Mouse (Mus musculus): Measurements from ENCODE around the gene Olfr665. TPM values are rescaled to one million over a fixed set of nuclear protein-coding genes. Genes with fewer than 3 reads are reported as not detected.
"Not testable (repeated sequence)": the region's sequence is repeated elsewhere in the genome, so short reads cannot be mapped to it uniquely, and the experiment has no call there.

Gene Olfr665
- polyA plus RNA-seq (2011; ENCODE audit: insufficient read length, low read depth, missing spikeins), result not detected in 2 replicates

GRCm38 (mm10) chr7:104877731-104878130 lies at the start of gene Olfr665:
Gene Olfr665 (plus strand): TSS chr7:104878031.
- H3K4me1 ChIP-seq (ENCODE audit: control insufficient read depth, insufficient read depth, low read length), result no peaks in the 10 kb centered on the region
- no peak within 1 kb of the TSS for H3K27ac ChIP-seq (ENCODE audit: insufficient read depth, low read length)
- no peak for TF ChIP-seq CTCF (IDR thresholded peaks at IDR 0.05; ENCODE audit: borderline replicate concordance, insufficient read depth, low read length)
- no peak for TF ChIP-seq POLR2A (IDR thresholded peaks at IDR 0.05; ENCODE audit: low read depth, low read length)
- no peak within 1 kb of the TSS for H3K4me3 ChIP-seq (ENCODE audit: insufficient read depth, low read length)

GRCm38 (mm10) chr7:104842503-104842902 lies 35.3 kb upstream of the Olfr665 start, which contains the start of gene Usp17lb:
Gene Usp17lb (minus strand): TSS chr7:104842603.
- no peak within 1 kb of the TSS for H3K4me3 ChIP-seq (ENCODE audit: insufficient read depth, low read length)
- H3K4me1 ChIP-seq (ENCODE audit: control insufficient read depth, insufficient read depth, low read length), result no peaks in the 10 kb centered on the region
- H3K27ac ChIP-seq (ENCODE audit: insufficient read depth, low read length), result no peak within 1 kb of the TSS
- TF ChIP-seq CTCF (IDR thresholded peaks at IDR 0.05; ENCODE audit: borderline replicate concordance, insufficient read depth, low read length), result no peak
- TF ChIP-seq POLR2A (IDR thresholded peaks at IDR 0.05; ENCODE audit: low read depth, low read length), result no peak

GRCm38 (mm10) chr7:104843731-104844287 lies 34.0 kb upstream of the Olfr665 start:
- TF ChIP-seq POLR2A (IDR thresholded peaks at IDR 0.05; ENCODE audit: low read depth, low read length), result no peak
- TF ChIP-seq CTCF (IDR thresholded peaks at IDR 0.05; ENCODE audit: borderline replicate concordance, insufficient read depth, low read length), result no peak
- no peaks in the 10 kb centered on the region for H3K4me1 ChIP-seq (ENCODE audit: control insufficient read depth, insufficient read depth, low read length)
- H3K27ac ChIP-seq (ENCODE audit: insufficient read depth, low read length), result no peak overlapping the region
- no peak overlapping the region for H3K4me3 ChIP-seq (ENCODE audit: insufficient read depth, low read length)

- not testable (repeated sequence) for H3K4me3 ChIP-seq (ENCODE audit: insufficient read depth, low read length); H3K27ac ChIP-seq (ENCODE audit: insufficient read depth, low read length); H3K4me1 ChIP-seq (ENCODE audit: control insufficient read depth, insufficient read depth, low read length)
Observed at GRCm38 (mm10) chr7:104851546-104851945, 26.3 kb upstream of the Olfr665 start.

- Histone ChIP-seq H3K27ac (ENCODE audit: insufficient read depth, low read length) (no peak overlapping the region), H3K4me1 (ENCODE audit: control insufficient read depth, insufficient read depth, low read length) (no peaks in the 10 kb centered on the region), H3K4me3 (ENCODE audit: insufficient read depth, low read length) (no peak overlapping the region)
- TF ChIP-seq CTCF (IDR thresholded peaks at IDR 0.05; ENCODE audit: borderline replicate concordance, insufficient read depth, low read length) (no peak), POLR2A (IDR thresholded peaks at IDR 0.05; ENCODE audit: low read depth, low read length) (no peak)
Observed at GRCm38 (mm10) chr7:104855248-104855750, 22.5 kb upstream of the Olfr665 start.

GRCm38 (mm10) chr7:104856709-104857108 lies 21.1 kb upstream of the Olfr665 start, which contains the start of gene Usp17la:
Gene Usp17la (plus strand): TSS chr7:104857009.
- H3K4me1 ChIP-seq (ENCODE audit: control insufficient read depth, insufficient read depth, low read length); H3K4me3 ChIP-seq (ENCODE audit: insufficient read depth, low read length); H3K27ac ChIP-seq (ENCODE audit: insufficient read depth, low read length): not testable (repeated sequence)

GRCm38 (mm10) chr7:104857683-104858082 lies 20.1 kb upstream of the Olfr665 start:
- Histone ChIP-seq H3K4me1 (ENCODE audit: control insufficient read depth, insufficient read depth, low read length) (no peaks in the 10 kb centered on the region), H3K27ac (ENCODE audit: insufficient read depth, low read length) (no peak overlapping the region), H3K4me3 (ENCODE audit: insufficient read depth, low read length) (no peak overlapping the region)
- no peak for TF ChIP-seq CTCF (IDR thresholded peaks at IDR 0.05; ENCODE audit: borderline replicate concordance, insufficient read depth, low read length)
- TF ChIP-seq POLR2A (IDR thresholded peaks at IDR 0.05; ENCODE audit: low read depth, low read length), result no peak

GRCm38 (mm10) chr7:104861381-104861780 lies 16.4 kb upstream of the Olfr665 start:
- no peak for TF ChIP-seq POLR2A (IDR thresholded peaks at IDR 0.05; ENCODE audit: low read depth, low read length)
- TF ChIP-seq CTCF (IDR thresholded peaks at IDR 0.05; ENCODE audit: borderline replicate concordance, insufficient read depth, low read length), result no peak
- Histone ChIP-seq H3K27ac (ENCODE audit: insufficient read depth, low read length) (no peak overlapping the region), H3K4me1 (ENCODE audit: control insufficient read depth, insufficient read depth, low read length) (no peaks in the 10 kb centered on the region), H3K4me3 (ENCODE audit: insufficient read depth, low read length) (no peak overlapping the region)

GRCm38 (mm10) chr7:104895852-104896251 lies 18.0 kb downstream of the Olfr665 start, which contains the start of gene Olfr666:
Gene Olfr666 (minus strand): TSS chr7:104895952.
- H3K27ac ChIP-seq (ENCODE audit: insufficient read depth, low read length), result no peak within 1 kb of the TSS
- H3K4me3 ChIP-seq (ENCODE audit: insufficient read depth, low read length), result no peak within 1 kb of the TSS
- TF ChIP-seq CTCF (IDR thresholded peaks at IDR 0.05; ENCODE audit: borderline replicate concordance, insufficient read depth, low read length) (no peak), POLR2A (IDR thresholded peaks at IDR 0.05; ENCODE audit: low read depth, low read length) (no peak)

GRCm38 (mm10) chr7:104921382-104921781 lies 43.6 kb downstream of the Olfr665 start, which contains the start of gene Olfr667:
Gene Olfr667 (minus strand): TSS chr7:104921482.
- no peaks in the 10 kb centered on the region for H3K4me1 ChIP-seq (ENCODE audit: control insufficient read depth, insufficient read depth, low read length)
- no peak within 1 kb of the TSS for H3K4me3 ChIP-seq (ENCODE audit: insufficient read depth, low read length)
- H3K27ac ChIP-seq (ENCODE audit: insufficient read depth, low read length), result no peak within 1 kb of the TSS
- TF ChIP-seq POLR2A (IDR thresholded peaks at IDR 0.05; ENCODE audit: low read depth, low read length), result no peak
- no peak for TF ChIP-seq CTCF (IDR thresholded peaks at IDR 0.05; ENCODE audit: borderline replicate concordance, insufficient read depth, low read length)

More at GRCm38 (mm10) chr7:104895852-104896251, 18.0 kb downstream of the Olfr665 start, which contains the start of gene Olfr666:
- no peaks in the 10 kb centered on the region for H3K4me1 ChIP-seq (ENCODE audit: control insufficient read depth, insufficient read depth, low read length)
